Mouse (Mus musculus): ENCODE results near the gene Rassf7. TPM values are rescaled to one million over a fixed set of nuclear protein-coding genes. Genes with fewer than 3 reads are reported as not detected.

Rassf7 gene
- polyA plus RNA-seq, 1 experiment = 1.4 TPM

GRCm38 (mm10) chr7:141192776-141193347, 22.8 kb upstream of the Rassf7 start:
- H3K4me1 ChIP-seq (ENCODE audit: control insufficient read depth, insufficient read depth, insufficient read length, low read length) = peaks cover 17% of the 10 kb centered on the region
- peak overlapping the region; percentile 99 for H3K4me3 ChIP-seq (ENCODE audit: insufficient read depth, low read depth, low read length)
- peak overlapping the region; percentile 46 for H3K27ac ChIP-seq (replicated peaks; ENCODE audit: low read depth, low read length)

GRCm38 (mm10) chr7:141193348-141193856, 22.3 kb upstream of the Rassf7 start:
- Histone ChIP-seq H3K4me3 (ENCODE audit: insufficient read depth, low read depth, low read length) (peak overlapping the region; percentile 99), H3K27ac (replicated peaks; ENCODE audit: low read depth, low read length) (peak overlapping the region; percentile 46), H3K4me1 (ENCODE audit: control insufficient read depth, insufficient read depth, insufficient read length, low read length) (peaks cover 17% of the 10 kb centered on the region)

GRCm38 (mm10) chr7:141193948-141194347, 21.7 kb upstream of the Rassf7 start, which contains the start of the genes Hras and Lrrc56:
Hras (minus strand) TSS chr7:141194005.
Lrrc56 (plus strand) TSS chr7:141194157.
- Histone ChIP-seq H3K4me1 (ENCODE audit: control insufficient read depth, insufficient read depth, insufficient read length, low read length) (peaks cover 17% of the 10 kb centered on the region), H3K4me3 (ENCODE audit: insufficient read depth, low read depth, low read length) (peak within 1 kb of the TSS; percentile 99), H3K27ac (replicated peaks; ENCODE audit: low read depth, low read length) (peak within 1 kb of the TSS; percentile 46)

- H3K4me3 ChIP-seq (ENCODE audit: insufficient read depth, low read depth, low read length) = peak overlapping the region; percentile 69
- peaks cover 17% of the 10 kb centered on the region for H3K4me1 ChIP-seq (ENCODE audit: control insufficient read depth, insufficient read depth, insufficient read length, low read length)
- peak overlapping the region; percentile 2; the same call in 1 of the 2 replicates for H3K27ac ChIP-seq (replicated peaks; ENCODE audit: low read depth, low read length)
Observed at GRCm38 (mm10) chr7:141194409-141194808, 21.3 kb upstream of the Rassf7 start.

GRCm38 (mm10) chr7:141194830-141195229, 20.8 kb upstream of the Rassf7 start:
- Histone ChIP-seq H3K4me3 (ENCODE audit: insufficient read depth, low read depth, low read length) (peak overlapping the region; percentile 69), H3K4me1 (ENCODE audit: control insufficient read depth, insufficient read depth, insufficient read length, low read length) (peaks cover 17% of the 10 kb centered on the region), H3K27ac (replicated peaks; ENCODE audit: low read depth, low read length) (no peak overlapping the region)

GRCm38 (mm10) chr7:141195754-141196153, 19.9 kb upstream of the Rassf7 start:
- Histone ChIP-seq H3K4me1 (ENCODE audit: control insufficient read depth, insufficient read depth, insufficient read length, low read length) (peaks cover 17% of the 10 kb centered on the region), H3K27ac (replicated peaks; ENCODE audit: low read depth, low read length) (no peak overlapping the region), H3K4me3 (ENCODE audit: insufficient read depth, low read depth, low read length) (no peak overlapping the region)

GRCm38 (mm10) chr7:141196619-141197282, 18.9 kb upstream of the Rassf7 start:
- Histone ChIP-seq H3K4me3 (ENCODE audit: insufficient read depth, low read depth, low read length) (no peak overlapping the region), H3K27ac (replicated peaks; ENCODE audit: low read depth, low read length) (no peak overlapping the region), H3K4me1 (ENCODE audit: control insufficient read depth, insufficient read depth, insufficient read length, low read length) (peaks cover 13% of the 10 kb centered on the region)

- H3K27ac ChIP-seq (replicated peaks; ENCODE audit: low read depth, low read length) = no peak overlapping the region
- H3K4me1 ChIP-seq (ENCODE audit: control insufficient read depth, insufficient read depth, insufficient read length, low read length) = peaks cover 3% of the 10 kb centered on the region; the same call in 1 of the 2 replicates
- no peak overlapping the region for H3K4me3 ChIP-seq (ENCODE audit: insufficient read depth, low read depth, low read length)
Observed at GRCm38 (mm10) chr7:141198121-141198520, 17.5 kb upstream of the Rassf7 start.

GRCm38 (mm10) chr7:141204546-141204945, 11.1 kb upstream of the Rassf7 start:
- H3K4me3 ChIP-seq (ENCODE audit: insufficient read depth, low read depth, low read length) = no peak overlapping the region
- H3K4me1 ChIP-seq (ENCODE audit: control insufficient read depth, insufficient read depth, insufficient read length, low read length) = no peaks in the 10 kb centered on the region
- H3K27ac ChIP-seq (replicated peaks; ENCODE audit: low read depth, low read length) = no peak overlapping the region

- Histone ChIP-seq H3K27ac (replicated peaks; ENCODE audit: low read depth, low read length) (no peak overlapping the region), H3K4me3 (ENCODE audit: insufficient read depth, low read depth, low read length) (no peak overlapping the region), H3K4me1 (ENCODE audit: control insufficient read depth, insufficient read depth, insufficient read length, low read length) (no peaks in the 10 kb centered on the region)
Observed at GRCm38 (mm10) chr7:141205504-141205903, 10.2 kb upstream of the Rassf7 start.

GRCm38 (mm10) chr7:141206182-141206937, 9.3 kb upstream of the Rassf7 start:
- H3K4me3 ChIP-seq (ENCODE audit: insufficient read depth, low read depth, low read length) = no peak overlapping the region
- H3K4me1 ChIP-seq (ENCODE audit: control insufficient read depth, insufficient read depth, insufficient read length, low read length) = no peaks in the 10 kb centered on the region
- no peak overlapping the region for H3K27ac ChIP-seq (replicated peaks; ENCODE audit: low read depth, low read length)

GRCm38 (mm10) chr7:141209526-141209925, 6.1 kb upstream of the Rassf7 start:
- Histone ChIP-seq H3K4me1 (ENCODE audit: control insufficient read depth, insufficient read depth, insufficient read length, low read length) (no peaks in the 10 kb centered on the region), H3K27ac (replicated peaks; ENCODE audit: low read depth, low read length) (no peak overlapping the region), H3K4me3 (ENCODE audit: insufficient read depth, low read depth, low read length) (no peak overlapping the region)

- H3K4me1 ChIP-seq (ENCODE audit: control insufficient read depth, insufficient read depth, insufficient read length, low read length) = no peaks in the 10 kb centered on the region
- H3K4me3 ChIP-seq (ENCODE audit: insufficient read depth, low read depth, low read length) = no peak overlapping the region
- H3K27ac ChIP-seq (replicated peaks; ENCODE audit: low read depth, low read length) = no peak overlapping the region
Observed at GRCm38 (mm10) chr7:141210137-141210536, 5.5 kb upstream of the Rassf7 start.

- Histone ChIP-seq H3K27ac (replicated peaks; ENCODE audit: low read depth, low read length) (no peak overlapping the region), H3K4me3 (ENCODE audit: insufficient read depth, low read depth, low read length) (no peak overlapping the region), H3K4me1 (ENCODE audit: control insufficient read depth, insufficient read depth, insufficient read length, low read length) (no peaks in the 10 kb centered on the region)
Observed at GRCm38 (mm10) chr7:141210606-141211131, 5.0 kb upstream of the Rassf7 start.

- peaks cover 5% of the 10 kb centered on the region for H3K4me1 ChIP-seq (ENCODE audit: control insufficient read depth, insufficient read depth, insufficient read length, low read length)
- H3K27ac ChIP-seq (replicated peaks; ENCODE audit: low read depth, low read length) = no peak overlapping the region
- H3K4me3 ChIP-seq (ENCODE audit: insufficient read depth, low read depth, low read length) = no peak overlapping the region
Observed at GRCm38 (mm10) chr7:141213133-141213532, 2.5 kb upstream of the Rassf7 start.
